Mouse (Mus musculus): Measurements from ENCODE around the gene Bcl2l2.

Gene Bcl2l2

DNA sequence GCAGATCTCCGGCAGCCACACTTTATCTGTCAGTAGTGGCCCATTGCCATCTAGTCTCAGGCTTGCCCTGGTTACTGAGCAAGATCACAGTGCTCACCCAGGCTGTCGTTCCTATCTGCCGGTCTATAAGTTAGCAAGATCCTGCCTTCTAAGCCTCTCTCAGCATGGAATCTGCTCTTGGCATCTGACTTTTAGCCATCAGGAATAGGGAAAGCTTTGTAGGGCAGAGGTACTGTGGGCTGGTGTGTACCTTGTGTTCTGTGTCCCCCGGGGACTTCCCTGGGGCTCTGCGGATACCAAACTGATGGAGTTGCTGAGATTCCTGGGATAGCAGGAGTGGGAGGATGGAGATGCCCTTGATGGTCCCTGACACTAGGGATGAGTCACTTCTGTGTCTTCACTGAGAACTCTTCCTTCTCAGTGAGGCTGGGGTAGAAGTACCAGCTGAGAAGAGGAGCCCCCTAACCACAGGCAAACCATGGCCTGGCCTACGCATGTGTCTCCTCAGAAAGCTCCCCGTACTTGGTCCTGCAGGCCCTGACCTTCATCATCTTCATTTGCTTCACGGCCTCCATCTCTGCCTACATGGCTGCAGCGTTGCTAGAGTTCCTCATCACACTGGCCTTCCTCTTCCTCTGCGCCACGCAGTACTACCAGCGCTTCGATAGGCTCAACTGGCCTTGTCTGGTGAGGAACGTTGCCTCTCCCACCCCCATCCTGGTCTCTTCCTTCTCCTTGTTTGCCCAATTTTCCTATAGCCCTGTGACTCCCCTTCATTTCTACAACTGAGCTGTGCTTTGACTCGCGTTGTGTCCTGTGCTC, 54.4 kb downstream of the Bcl2l2 start:
- DNase-seq = no peak

Data from cerebellum, postnatal 25 days (tissue).